Mouse (Mus musculus): Measurements from ENCODE around the gene Kxd1. TPM values are rescaled to one million over a fixed set of nuclear protein-coding genes. Genes with fewer than 3 reads are reported as not detected.

Kxd1 gene
- total RNA-seq (2022), result 100 to 1,000 TPM in 3 of 4 experiments, 10 to 100 TPM in 1; 97.9 to 114 (median 103) TPM

GRCm38 (mm10) chr8:70527512-70528181 lies at the start of gene Kxd1, which contains the start of gene Fkbp8:
Gene Kxd1, minus strand, starts transcription at chr8:70527956.
Gene Fkbp8, plus strand, starts transcription at chr8:70527724.
- peak; percentile 98 for DNase-seq (ENCODE audit: low spot score)

- DNase-seq (ENCODE audit: low spot score), result no peak
Measured at GRCm38 (mm10) chr8:70577207-70577606, 49.5 kb upstream of the Kxd1 start.

GRCm38 (mm10) chr8:70574915-70575314 lies 47.2 kb upstream of the Kxd1 start:
- peak; percentile 71 for DNase-seq (ENCODE audit: low spot score)

GRCm38 (mm10) chr8:70574302-70574701 lies 46.5 kb upstream of the Kxd1 start:
- DNase-seq (ENCODE audit: low spot score), result no peak

- DNase-seq (ENCODE audit: low spot score), result peak; percentile 68
Measured at GRCm38 (mm10) chr8:70570990-70571389, 43.2 kb upstream of the Kxd1 start.

GRCm38 (mm10) chr8:70570360-70570759 lies 42.6 kb upstream of the Kxd1 start:
- DNase-seq (ENCODE audit: low spot score), result no peak

- no peak for DNase-seq (ENCODE audit: low spot score)
Measured at GRCm38 (mm10) chr8:70565561-70565960, 37.8 kb upstream of the Kxd1 start.

GRCm38 (mm10) chr8:70564696-70565235 lies 37.0 kb upstream of the Kxd1 start:
- DNase-seq (ENCODE audit: low spot score), result no peak

- DNase-seq (ENCODE audit: low spot score), result no peak
Measured at GRCm38 (mm10) chr8:70563763-70564387, 36.1 kb upstream of the Kxd1 start.

GRCm38 (mm10) chr8:70562802-70563201 lies 35.0 kb upstream of the Kxd1 start:
- DNase-seq (ENCODE audit: low spot score), result no peak

- DNase-seq (ENCODE audit: low spot score), result peak; percentile 81
Measured at GRCm38 (mm10) chr8:70561809-70562535, 34.2 kb upstream of the Kxd1 start.

GRCm38 (mm10) chr8:70561357-70561756 lies 33.6 kb upstream of the Kxd1 start:
- no peak for DNase-seq (ENCODE audit: low spot score)

- DNase-seq (ENCODE audit: low spot score), result no peak
Measured at GRCm38 (mm10) chr8:70560564-70560963, 32.8 kb upstream of the Kxd1 start.

GRCm38 (mm10) chr8:70560096-70560495 lies 32.3 kb upstream of the Kxd1 start:
- DNase-seq (ENCODE audit: low spot score), result peak; percentile 74

- DNase-seq (ENCODE audit: low spot score), result no peak
Measured at GRCm38 (mm10) chr8:70558983-70559382, 31.2 kb upstream of the Kxd1 start.

GRCm38 (mm10) chr8:70558334-70558733 lies 30.6 kb upstream of the Kxd1 start:
- DNase-seq (ENCODE audit: low spot score), result no peak

- no peak for DNase-seq (ENCODE audit: low spot score)
Measured at GRCm38 (mm10) chr8:70555079-70555747, 27.5 kb upstream of the Kxd1 start.

- peak; percentile 74 for DNase-seq (ENCODE audit: low spot score)
Measured at GRCm38 (mm10) chr8:70553740-70554139, 26.0 kb upstream of the Kxd1 start.

- DNase-seq (ENCODE audit: low spot score), result peak; percentile 48
Measured at GRCm38 (mm10) chr8:70552836-70553235, 25.1 kb upstream of the Kxd1 start.

GRCm38 (mm10) chr8:70551558-70552161 lies 23.9 kb upstream of the Kxd1 start:
- peak; percentile 53 for DNase-seq (ENCODE audit: low spot score)
